Mouse (Mus musculus): ENCODE data around the gene Cant1. TPM values are rescaled to one million over a fixed set of nuclear protein-coding genes. Genes with fewer than 3 reads are reported as not detected.

The Cant1 gene
- 42.5 to 45.8 TPM (median 43.3 TPM) in 4 replicates for total RNA-seq (2023; ENCODE audit: inconsistent age)

GRCm38 (mm10) chr11:118418834-118419504, at the start of gene Cant1:
Gene Cant1, minus strand, starts transcription at chr11:118419086.

GRCm38 (mm10) chr11:118427986-118428385, 9.1 kb upstream of the Cant1 start, which contains the start of gene C1qtnf1:
Gene C1qtnf1, plus strand, starts transcription at chr11:118428203.

GRCm38 (mm10) chr11:118401760-118402280, 17.1 kb downstream of the Cant1 start, which contains the start of gene Lgals3bp:
Gene Lgals3bp, minus strand, starts transcription at chr11:118402092.

Other genes starting within 250 kb of the Cant1 start
- gene Cyth1, start 170.5 kb downstream of the Cant1 start, total RNA-seq (2023; ENCODE audit: inconsistent age) = 242 to 279 TPM (median 261 TPM) in 4 replicates
- 50.4 to 58.2 TPM (median 54.8 TPM) in 4 replicates for gene Usp36, start 128.8 kb downstream of the Cant1 start, total RNA-seq (2023; ENCODE audit: inconsistent age)
- 0.27 to 0.58 TPM in 2 of 4 replicates, not detected in the others for gene Cep295nl, start 76.6 kb downstream of the Cant1 start, total RNA-seq (2023; ENCODE audit: inconsistent age)
- 2.0 to 4.6 TPM (median 3.7 TPM) in 4 replicates for gene Timp2, start 63.3 kb downstream of the Cant1 start, total RNA-seq (2023; ENCODE audit: inconsistent age)
- gene Lgals3bp, start 17.0 kb downstream of the Cant1 start, total RNA-seq (2023; ENCODE audit: inconsistent age) = 15.0 to 25.1 TPM (median 17.9 TPM) in 4 replicates
- not detected in 4 replicates for gene C1qtnf1, start 9.1 kb upstream of the Cant1 start, total RNA-seq (2023; ENCODE audit: inconsistent age)
- gene Engase, start 57.7 kb upstream of the Cant1 start, total RNA-seq (2023; ENCODE audit: inconsistent age) = 5.1 to 8.3 TPM (median 6.2 TPM) in 4 replicates

Data from B cell, adult (primary cell).